ENCODE assay signal across 8 mouse cellular contexts in genomic region chr7:113820213-113820612, GRCm38 (mm10). TPM values are rescaled to one million over a fixed set of nuclear protein-coding genes. Genes with fewer than 3 reads are reported as not detected.
A peak's percentile ranks its signal among the peaks of the same experiment; 100 is the strongest.
DNase-seq lines count a peak whose midpoint lies in the region; ATAC-seq and TF ChIP-seq lines count a peak whose summit lies in the region.

No protein-coding gene starts in this region.

- H3K4me2 ChIP-seq in midbrain, embryonic 15.5 days: no peak overlapping the region
- H3K4me2 ChIP-seq in midbrain, embryonic 16.5 days (ENCODE audit: low read length): no peak overlapping the region
- H3K4me2 ChIP-seq in heart, embryonic 12.5 days: no peak overlapping the region
- no peak overlapping the region for H3K4me2 ChIP-seq in stomach, embryonic 16.5 days (ENCODE audit: low read depth, low read length)

- H3K9ac ChIP-seq in midbrain, embryonic 15.5 days: no peak overlapping the region
- no peak overlapping the region for H3K9ac ChIP-seq in midbrain, embryonic 16.5 days (ENCODE audit: low read depth, low read length)
- H3K9ac ChIP-seq in heart, embryonic 12.5 days: no peak overlapping the region
- H3K9ac ChIP-seq in stomach, embryonic 16.5 days (ENCODE audit: low read length): no peak overlapping the region

- intact Hi-C loops in gastrocnemius, adult 2 months (cut with DNase I): no loop called here
- intact Hi-C loops in gastrocnemius, postnatal 36 days (cut with DNase I): no loop called here
- intact Hi-C loops in left cerebral cortex, postnatal 25 days (cut with DNase I): no loop called here

- ATAC-seq in midbrain, embryonic 15.5 days (replicated peaks): 0 out of 2 replicates have a peak, but pooled peaks have one; percentile 11
- ATAC-seq in midbrain, embryonic 16.5 days: no peak
- peak; percentile 61 for ATAC-seq in heart, embryonic 12.5 days (ENCODE audit: insufficient number of reproducible peaks, low FRiP score)
- ATAC-seq in stomach, embryonic 16.5 days (ENCODE audit: insufficient read depth, low FRiP score): peak; percentile 28; the same call in 1 of the 2 replicates

- H3K27ac ChIP-seq in gastrocnemius, adult 2 months: no peak overlapping the region
- no peak overlapping the region for H3K27ac ChIP-seq in midbrain, embryonic 15.5 days
- no peak overlapping the region for H3K27ac ChIP-seq in midbrain, embryonic 16.5 days (ENCODE audit: low read length)
- H3K27ac ChIP-seq in heart, embryonic 12.5 days (ENCODE audit: poor library complexity, severe bottlenecking): peak overlapping the region; percentile 53; the same call in 1 of the 2 replicates
- H3K27ac ChIP-seq in stomach, embryonic 16.5 days (ENCODE audit: low read length): no peak overlapping the region

- no peaks in the 10 kb centered on the region for H3K27me3 ChIP-seq in midbrain, embryonic 15.5 days (replicated peaks)
- no peaks in the 10 kb centered on the region for H3K27me3 ChIP-seq in midbrain, embryonic 16.5 days (ENCODE audit: control insufficient read depth, insufficient read depth, low read depth, low read length)
- no peaks in the 10 kb centered on the region for H3K27me3 ChIP-seq in heart, embryonic 12.5 days (replicated peaks)
- H3K27me3 ChIP-seq in stomach, embryonic 16.5 days (ENCODE audit: control insufficient read depth, insufficient read depth, low read length): no peaks in the 10 kb centered on the region

- H3K36me3 ChIP-seq in midbrain, embryonic 15.5 days (replicated peaks): no peaks in the 10 kb centered on the region
- H3K36me3 ChIP-seq in midbrain, embryonic 16.5 days (ENCODE audit: control insufficient read depth, insufficient read depth, low read length): no peaks in the 10 kb centered on the region
- no peaks in the 10 kb centered on the region for H3K36me3 ChIP-seq in heart, embryonic 12.5 days
- H3K36me3 ChIP-seq in stomach, embryonic 16.5 days (ENCODE audit: control insufficient read depth, insufficient read depth, low read length): no peaks in the 10 kb centered on the region

- no peaks in the 10 kb centered on the region for H3K4me1 ChIP-seq in midbrain, embryonic 15.5 days
- 0 out of 2 replicates have a peak, but pooled peaks cover 3% of the 10 kb centered on the region for H3K4me1 ChIP-seq in midbrain, embryonic 16.5 days (ENCODE audit: control insufficient read depth, insufficient read depth, low read length)
- peaks cover 78% of the 10 kb centered on the region for H3K4me1 ChIP-seq in heart, embryonic 12.5 days (replicated peaks)
- peaks cover 6% of the 10 kb centered on the region; the same call in 1 of the 2 replicates for H3K4me1 ChIP-seq in stomach, embryonic 16.5 days (ENCODE audit: control insufficient read depth, insufficient read depth, low read length)

- no peak overlapping the region for H3K4me3 ChIP-seq in gastrocnemius, adult 2 months
- H3K4me3 ChIP-seq in midbrain, embryonic 15.5 days: no peak overlapping the region
- no peak overlapping the region for H3K4me3 ChIP-seq in midbrain, embryonic 16.5 days (ENCODE audit: low read depth, low read length)
- no peak overlapping the region for H3K4me3 ChIP-seq in heart, embryonic 12.5 days
- no peak overlapping the region for H3K4me3 ChIP-seq in stomach, embryonic 16.5 days (replicated peaks; ENCODE audit: low read length)

- WGBS in midbrain, embryonic 15.5 days: 64% methylated on average over 2 of the region's 2 CpGs
- WGBS in midbrain, embryonic 16.5 days: 78% methylated on average over 2 of the region's 2 CpGs
- WGBS in heart, embryonic 12.5 days: 20% methylated on average over 2 of the region's 2 CpGs
- 57% methylated on average over 2 of the region's 2 CpGs for WGBS in stomach, embryonic 16.5 days

- DNase-seq in gastrocnemius, adult 2 months: peak; percentile 24
- no peak for DNase-seq in gastrocnemius, postnatal 36 days
- DNase-seq in layer of hippocampus, postnatal 36 days: no peak
- DNase-seq in left cerebral cortex, postnatal 25 days (ENCODE audit: low spot score in 2 of 2): no peak

- no peaks in the 10 kb centered on the region for H3K9me3 ChIP-seq in midbrain, embryonic 15.5 days
- no peaks in the 10 kb centered on the region for H3K9me3 ChIP-seq in midbrain, embryonic 16.5 days (replicated peaks; ENCODE audit: control insufficient read depth, low read length, poor library complexity, severe bottlenecking)
- no peaks in the 10 kb centered on the region for H3K9me3 ChIP-seq in heart, embryonic 12.5 days (replicated peaks)
- no peaks in the 10 kb centered on the region for H3K9me3 ChIP-seq in stomach, embryonic 16.5 days (replicated peaks; ENCODE audit: control insufficient read depth, low read length)

- TF ChIP-seq CTCF in gastrocnemius, adult 2 months (IDR thresholded peaks at IDR 0.05): no peak

RNA-seq across cellular contexts. Expression of gene Spon1, which starts 54.4 kb away (rescaled TPM):
- 1 to 10 TPM; 2.0 to 3.0 TPM for total RNA-seq in gastrocnemius, adult 2 months (2021)
- 1 to 10 TPM; 2.5 to 4.4 TPM for total RNA-seq in gastrocnemius, postnatal 36 days (2021)
- polyA plus RNA-seq in midbrain, embryonic 15.5 days (2015; fragmentation: Nextera tagmentation; extraction: Ambion mirVana): 38.4 and 47.2 TPM in 2 replicates
- 45.2 and 47.0 TPM in 2 replicates for polyA plus RNA-seq in midbrain, embryonic 16.5 days (2015; fragmentation: Nextera tagmentation; extraction: Ambion mirVana)
- 98.7 and 99.8 TPM in 2 replicates for polyA plus RNA-seq in heart, embryonic 12.5 days (2016; fragmentation: Nextera tagmentation; extraction: Ambion mirVana)
- 17.8 and 18.1 TPM in 2 replicates for polyA plus RNA-seq in stomach, embryonic 16.5 days (2015; fragmentation: Nextera tagmentation; extraction: Ambion mirVana)
- 10 to 100 TPM; 65.4 to 66.9 TPM for total RNA-seq in layer of hippocampus, postnatal 36 days (2021)
- total RNA-seq in left cerebral cortex, postnatal 25 days (2021): 10 to 100 TPM; 35.6 to 38.3 TPM

Comparison
In these comparisons a context has a peak if more than half of its experiments do, and no peak if none do; other contexts are left out.
1. RNA of gene Spon1, which starts 54.4 kb away (total RNA-seq): 65.4 to 66.9 TPM in layer of hippocampus, postnatal 36 days and 35.6 to 38.3 TPM in left cerebral cortex, postnatal 25 days; 2.5 to 4.4 TPM in gastrocnemius, postnatal 36 days and 2.0 to 3.0 TPM in gastrocnemius, adult 2 months; every median in the first group is over 4 times any median in the second.